Mouse (Mus musculus) lung, adult 2 months (tissue): Measurements from ENCODE around the gene Maff. TPM values are rescaled to one million over a fixed set of nuclear protein-coding genes. Genes with fewer than 3 reads are reported as not detected.

Experiments used
- DNase-seq: peaks from one replicate; pipeline ENCODE4 v3.0.0; 2022
- H3K4me1 ChIP-seq: fragments of 200-500 bp; 2 replicates; pipeline ENCODE4 v1.6.1; 2011; ENCODE audit warnings: low read length; ENCODE audit not compliant: control insufficient read depth, insufficient read depth
- H3K4me3 ChIP-seq: fragments of 200-500 bp; replicated peaks from 2 replicates; pipeline ENCODE3; 2011; ENCODE audit warnings: low read depth, mild to moderate bottlenecking, control low read depth, low read length; ENCODE audit errors: extremely low read depth
- CTCF ChIP-seq: fragments of 200-500 bp; IDR thresholded peaks from 2 replicates; pipeline ENCODE4 v1.5.1; 2011; ENCODE audit warnings: mild to moderate bottlenecking, low read length, control low read depth; ENCODE audit not compliant: insufficient read depth
- POLR2A ChIP-seq: fragments of 200-500 bp; IDR thresholded peaks from 2 replicates; pipeline ENCODE4 v1.6.1; 2011; ENCODE audit warnings: low read depth, mild to moderate bottlenecking, control low read depth, low read length, borderline replicate concordance; ENCODE audit errors: extremely low read depth
- WGBS: fragments of 180-500 bp; shearing (Covaris S2); methylation state at CpG from one replicate; pipeline ENCODE4 v1.1.7; 2018; 5-methylcytosine and 5-hydroxymethylcytosine counted together
- polyA plus RNA-seq: library from polyadenylated mRNA; depleted of rRNA; stranded (reverse); fragments of >200 nt; gene quantifications from 2 replicates; pipeline ENCODE4 v1.2.3, GENCODE M21; 2012; rRNA removed

Gene Maff
- polyA plus RNA-seq = 12.1 and 21.0 TPM in 2 replicates

DNA sequence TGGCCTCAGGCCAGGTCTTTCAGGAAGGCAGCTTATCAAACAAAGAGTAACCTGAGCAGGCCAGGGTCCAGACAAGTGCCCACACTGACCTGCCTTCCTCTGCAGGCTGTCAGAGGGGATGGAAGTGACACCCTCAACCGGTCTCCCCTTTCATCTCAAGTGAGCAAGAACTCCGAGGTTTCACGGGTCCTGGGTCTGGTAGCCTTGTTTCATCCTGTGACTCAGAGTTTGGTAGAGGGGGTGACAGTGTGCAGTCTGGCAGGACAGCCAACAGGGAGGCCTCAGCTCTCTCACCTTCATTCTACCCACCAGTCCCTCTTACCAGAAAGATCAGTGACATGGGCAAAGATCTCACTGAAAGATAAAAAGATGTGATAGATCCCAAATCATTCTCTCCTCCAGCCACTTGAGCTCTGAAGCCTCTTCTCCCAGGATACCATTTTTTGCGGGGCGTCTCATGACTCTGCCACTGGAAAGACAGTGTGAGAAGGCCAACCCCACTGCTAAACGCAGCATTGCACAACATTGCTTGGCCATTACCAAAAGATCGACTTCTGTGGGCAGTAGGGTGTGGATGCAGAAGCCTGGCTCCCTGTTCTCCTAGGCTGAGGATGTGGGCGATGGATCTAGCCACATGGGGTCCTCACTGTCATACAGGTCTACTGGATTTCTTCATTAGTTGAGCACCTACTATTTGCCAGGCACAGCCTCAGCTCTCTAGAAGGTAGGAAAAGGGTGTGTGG is at the start of gene Maff:
TSS of gene Maff (plus strand) at position 571 of the 743 bp plus-strand sequence.
- 54% methylated on average over 8 of the region's 8 CpGs for WGBS
- peak within 1 kb of the TSS; percentile 72 for H3K4me3 ChIP-seq
- H3K4me1 ChIP-seq = peaks cover 9% of the 10 kb centered on the region
- peak; percentile 14 for DNase-seq
- TF ChIP-seq CTCF = no peak
- no peak for TF ChIP-seq POLR2A

DNA sequence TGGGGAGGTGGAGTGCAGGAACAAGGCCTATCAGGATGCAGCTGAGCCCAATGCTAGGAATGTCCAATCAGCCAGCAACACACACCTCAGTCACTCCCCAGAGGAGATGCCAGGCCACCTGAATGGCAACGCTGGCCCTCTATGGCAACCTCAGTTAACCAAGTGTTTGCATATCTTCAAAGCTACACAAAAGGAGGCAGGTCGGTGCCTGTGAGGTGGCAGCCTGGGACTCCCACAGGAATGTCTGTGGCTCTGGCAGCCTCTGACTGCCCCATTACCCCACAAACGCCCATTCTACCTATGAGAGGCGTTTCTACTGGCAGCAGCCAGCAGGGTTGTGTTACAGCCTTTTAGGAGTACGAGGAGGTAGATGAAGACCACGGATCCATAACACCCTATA is 47.9 kb upstream of the Maff start:
- 0 out of 2 replicates have a peak, but pooled peaks cover 2% of the 10 kb centered on the region for H3K4me1 ChIP-seq
- peak; percentile 20 for DNase-seq
- H3K4me3 ChIP-seq = no peak overlapping the region
- 67% methylated on average over 6 of the region's 6 CpGs for WGBS
- no peak for TF ChIP-seq CTCF
- no peak for TF ChIP-seq POLR2A

GRCm38 (mm10) chr15:79299563-79300155 is 46.8 kb upstream of the Maff start:
- no peak overlapping the region for H3K4me3 ChIP-seq
- 80% methylated on average over 2 of the region's 2 CpGs for WGBS
- no peak for TF ChIP-seq POLR2A
- 0 out of 2 replicates have a peak, but pooled peaks cover 2% of the 10 kb centered on the region for H3K4me1 ChIP-seq
- no peak for DNase-seq

- 92% methylated on average over 8 of the region's 8 CpGs for WGBS
- Histone ChIP-seq H3K4me1 (0 out of 2 replicates have a peak, but pooled peaks cover 2% of the 10 kb centered on the region), H3K4me3 (no peak overlapping the region)
- TF ChIP-seq POLR2A (no peak), CTCF (no peak)
- no peak for DNase-seq
Observed at GRCm38 (mm10) chr15:79303725-79304124, 42.7 kb upstream of the Maff start.

- H3K4me3 ChIP-seq = no peak overlapping the region
- no peak for DNase-seq
- no peaks in the 10 kb centered on the region for H3K4me1 ChIP-seq
- TF ChIP-seq CTCF (no peak), POLR2A (no peak)
- 54% methylated on average over 4 of the region's 5 CpGs for WGBS
Observed at GRCm38 (mm10) chr15:79304832-79305231, 41.6 kb upstream of the Maff start.

DNA sequence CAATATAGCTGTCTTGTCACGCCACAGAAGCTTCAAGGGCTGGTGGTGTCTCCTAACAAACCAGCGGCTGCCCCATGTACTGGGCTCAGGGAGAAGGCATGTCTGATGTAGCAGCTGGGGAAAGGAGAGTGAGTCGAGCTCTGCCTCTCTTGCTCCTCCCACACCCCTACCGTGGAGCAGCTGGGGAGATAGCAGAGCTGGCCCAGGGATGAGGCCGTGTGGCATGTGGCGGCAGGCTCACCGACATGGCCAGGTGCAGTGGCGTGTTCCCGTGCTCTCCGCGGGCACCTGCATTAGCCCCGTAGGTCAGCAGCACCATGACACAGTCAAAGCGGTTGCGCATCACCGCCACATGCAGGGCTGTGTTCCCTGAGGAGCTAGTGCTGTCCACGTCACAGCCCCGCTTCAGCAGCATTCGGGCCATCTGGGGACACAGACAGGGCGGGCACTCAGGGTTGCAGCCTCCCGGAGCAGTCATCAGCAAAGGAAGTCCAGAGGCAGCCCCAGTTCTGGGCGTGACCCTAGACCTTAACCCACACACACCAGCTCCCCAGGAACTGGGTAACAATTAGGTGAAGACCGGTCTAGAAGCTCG is 40.3 kb upstream of the Maff start:
- WGBS = 79% methylated on average over 23 of the region's 23 CpGs
- Histone ChIP-seq H3K4me1 (no peaks in the 10 kb centered on the region), H3K4me3 (no peak overlapping the region)
- no peak for DNase-seq
- TF ChIP-seq CTCF (no peak), POLR2A (no peak)

GRCm38 (mm10) chr15:79307861-79308260 is 38.6 kb upstream of the Maff start:
- WGBS = 71% methylated on average over 4 of the region's 4 CpGs
- H3K4me1 ChIP-seq = no peaks in the 10 kb centered on the region
- TF ChIP-seq CTCF (no peak), POLR2A (no peak)
- no peak for DNase-seq
- H3K4me3 ChIP-seq = no peak overlapping the region

DNA sequence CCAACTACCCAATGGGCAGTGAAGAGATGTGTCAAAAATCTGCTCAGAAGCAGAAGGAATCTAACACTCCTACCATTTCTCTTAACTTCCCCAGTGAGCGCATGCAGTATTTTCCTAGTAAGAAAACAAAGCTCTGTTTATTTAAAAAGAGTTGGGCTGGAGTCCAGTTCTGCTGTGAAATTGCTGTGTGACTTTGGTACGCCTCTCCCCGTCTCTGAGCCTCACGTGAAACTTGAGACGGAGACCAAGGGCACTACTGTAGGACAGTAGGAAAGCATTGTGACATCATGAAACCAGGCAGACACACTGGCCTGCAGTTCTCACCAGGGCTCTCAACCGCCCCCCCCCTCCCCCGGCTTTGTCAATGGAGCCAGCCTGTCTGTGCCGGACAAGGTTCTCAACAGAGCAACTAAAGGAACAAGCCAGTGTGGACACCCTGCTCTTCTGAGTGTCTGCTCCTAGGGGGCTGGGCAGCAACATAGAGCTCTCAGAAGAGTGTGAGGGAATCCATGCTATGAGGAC is 32.5 kb upstream of the Maff start:
- WGBS = 38% methylated on average over 8 of the region's 8 CpGs

GRCm38 (mm10) chr15:79321733-79322190 is 24.7 kb upstream of the Maff start:
- no peak for DNase-seq
- WGBS = 63% methylated on average over 5 of the region's 5 CpGs
- no peak overlapping the region for H3K4me3 ChIP-seq

More for the DNA sequence above, 32.5 kb upstream of the Maff start:
- Histone ChIP-seq H3K4me1 (no peaks in the 10 kb centered on the region), H3K4me3 (no peak overlapping the region)
- DNase-seq = no peak
- TF ChIP-seq POLR2A (no peak), CTCF (no peak)

More at GRCm38 (mm10) chr15:79321733-79322190, 24.7 kb upstream of the Maff start:
- peaks cover 21% of the 10 kb centered on the region for H3K4me1 ChIP-seq
- TF ChIP-seq CTCF = no peak
- TF ChIP-seq POLR2A = no peak
